Mouse (Mus musculus): Measurements from ENCODE around the gene Faf1.
"Not testable (repeated sequence)": the region's sequence is repeated elsewhere in the genome, so short reads cannot be mapped to it uniquely, and the experiment has no call there.

The Faf1 gene

DNA sequence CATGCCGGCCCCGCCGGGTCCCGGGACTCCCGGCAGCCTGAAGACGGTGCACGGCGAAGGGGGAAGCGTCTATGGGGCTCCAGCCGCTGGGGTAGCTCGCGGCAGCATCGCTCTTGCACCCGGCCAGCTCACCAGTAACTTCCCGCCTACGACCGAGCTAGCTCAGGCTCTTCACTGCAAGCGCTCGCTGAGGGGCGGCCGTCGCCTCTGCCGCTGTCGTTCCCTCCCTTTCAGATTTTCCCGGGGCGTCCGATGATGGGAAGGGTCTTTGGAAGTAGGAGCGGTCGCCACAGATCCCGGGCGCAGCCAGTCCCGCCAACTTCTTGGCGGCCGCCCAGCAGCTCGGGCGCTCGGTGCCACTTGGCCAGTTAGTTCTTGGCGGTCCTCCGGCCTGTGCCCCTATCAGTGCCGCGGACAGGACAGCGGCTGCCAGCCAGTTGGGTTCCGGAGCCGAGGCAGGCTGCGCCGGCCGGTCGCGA lies 10.4 kb upstream of the Faf1 start:
- peak; percentile 44 to 61 for DNase-seq

DNA sequence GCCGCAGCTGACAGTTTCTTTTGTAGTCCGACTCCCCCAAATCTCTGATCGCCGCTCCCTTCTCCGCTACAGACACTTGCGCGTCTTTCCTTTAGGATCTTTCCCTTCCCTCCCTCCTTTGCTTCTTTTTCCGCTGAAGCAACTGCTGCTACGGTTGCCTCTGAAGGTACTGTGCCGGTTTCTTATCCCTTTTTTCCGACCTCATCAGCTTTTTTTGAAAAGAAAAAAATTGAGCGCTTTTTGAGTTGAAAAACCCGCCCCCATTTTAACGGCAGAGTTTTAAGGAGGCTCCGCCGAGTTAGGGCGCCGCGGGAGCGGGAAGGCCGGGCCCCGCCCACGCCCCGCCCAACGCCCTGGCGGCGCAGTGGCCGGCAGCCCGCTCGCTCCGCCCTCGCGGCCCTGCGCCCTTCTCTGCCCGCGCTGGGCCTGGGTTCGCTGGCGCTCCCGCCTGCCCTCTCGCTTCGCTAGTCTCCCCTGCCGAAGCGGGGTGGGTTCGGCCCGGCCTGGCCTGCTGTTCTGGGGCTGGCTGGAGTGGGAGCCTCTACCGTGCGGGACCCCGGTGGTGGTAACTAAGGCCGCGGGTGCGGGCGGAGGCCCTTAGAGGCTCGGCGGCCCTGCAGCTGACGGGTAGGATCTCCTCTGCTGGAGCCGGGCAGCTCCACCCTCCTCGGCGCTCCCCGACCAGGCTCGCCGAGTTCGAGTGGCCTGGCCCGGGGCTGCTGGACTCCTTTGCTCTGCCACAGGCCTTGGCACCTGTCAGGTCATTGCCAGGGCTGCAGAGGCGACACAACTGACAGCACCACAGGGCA lies 9.7 kb upstream of the Faf1 start, which contains the start of gene Cdkn2c:
Gene Cdkn2c, minus strand, starts transcription at position 729 of the 809 bp plus-strand sequence.
- DNase-seq = peak; percentile 88 to 89

DNA sequence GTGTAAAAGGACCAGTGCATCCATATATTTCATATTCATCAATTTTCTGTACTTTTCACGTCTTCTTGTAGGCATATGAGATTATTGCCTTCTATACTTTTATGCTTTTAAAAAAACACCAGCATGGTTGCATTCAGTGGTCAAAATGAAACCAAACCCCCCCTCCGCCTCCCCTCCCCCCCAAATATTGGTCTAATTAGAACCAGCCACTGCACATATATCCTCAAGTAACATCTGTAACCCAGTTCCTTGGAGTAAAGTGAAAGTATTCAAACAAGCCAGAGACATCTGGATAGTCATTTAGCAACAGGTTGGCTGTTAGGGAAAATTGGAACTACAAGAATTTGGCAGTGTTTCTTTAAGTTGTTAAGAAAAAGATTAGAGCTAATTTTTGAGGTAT lies 8.9 kb upstream of the Faf1 start:
- no peak for DNase-seq

DNA sequence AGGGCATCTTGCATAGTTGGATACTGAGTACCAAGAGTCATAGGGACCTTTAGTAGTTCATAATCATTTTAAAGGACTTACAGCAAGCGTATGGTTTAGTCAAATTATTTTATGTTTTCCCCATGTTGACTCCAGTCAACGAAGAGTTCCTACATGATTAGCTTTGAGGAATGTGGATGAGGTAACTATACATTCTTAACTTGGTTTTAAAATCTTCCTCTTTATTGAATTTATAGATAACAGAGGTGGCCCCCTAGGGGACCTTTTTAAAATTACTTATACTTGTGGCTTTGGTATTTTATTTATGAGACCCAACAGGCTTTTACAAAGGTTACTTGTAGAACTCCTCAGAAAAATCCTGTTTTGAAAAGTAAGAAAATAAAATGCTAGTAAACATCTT lies 6.2 kb upstream of the Faf1 start:
- DNase-seq = no peak

DNA sequence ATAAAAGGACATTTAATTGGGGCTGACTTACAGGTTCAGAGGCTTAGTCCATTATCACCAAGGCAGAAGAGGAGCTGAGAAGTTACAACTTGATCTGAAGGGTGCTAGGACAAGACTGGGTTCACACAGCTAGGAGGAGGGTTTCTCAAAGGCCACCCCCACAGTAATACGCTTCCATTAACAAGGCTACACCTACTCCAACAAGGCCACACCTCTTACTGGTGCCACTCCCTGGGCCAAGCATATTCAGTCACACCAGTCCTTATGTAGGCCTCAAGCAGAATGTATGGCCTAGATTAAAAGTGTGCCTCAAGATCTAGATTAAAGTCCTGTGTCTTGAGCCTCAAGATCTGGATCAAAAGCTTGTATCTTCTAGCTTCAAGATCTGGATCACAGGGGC lies 4.4 kb upstream of the Faf1 start:
- no peak for DNase-seq

DNA sequence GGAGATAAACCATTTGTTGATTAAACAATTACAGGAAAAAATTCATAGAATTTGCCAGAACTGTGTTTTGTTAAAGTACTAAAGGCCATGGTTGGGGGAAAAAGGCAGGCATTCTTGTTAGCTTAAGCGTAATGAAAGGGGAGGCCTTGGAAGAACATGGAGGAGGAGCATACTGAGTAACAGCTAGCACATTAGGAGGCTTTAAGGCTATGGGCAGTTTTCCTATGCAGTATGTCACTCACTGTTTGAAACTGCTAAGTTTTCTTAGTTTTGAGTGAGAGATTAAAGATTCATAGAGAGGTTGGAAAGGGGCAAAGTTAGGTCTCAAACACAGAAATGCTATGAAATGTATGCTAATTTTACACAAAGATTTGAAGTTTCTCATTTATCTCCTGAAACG lies 2.3 kb upstream of the Faf1 start:
- no peak for DNase-seq

DNA sequence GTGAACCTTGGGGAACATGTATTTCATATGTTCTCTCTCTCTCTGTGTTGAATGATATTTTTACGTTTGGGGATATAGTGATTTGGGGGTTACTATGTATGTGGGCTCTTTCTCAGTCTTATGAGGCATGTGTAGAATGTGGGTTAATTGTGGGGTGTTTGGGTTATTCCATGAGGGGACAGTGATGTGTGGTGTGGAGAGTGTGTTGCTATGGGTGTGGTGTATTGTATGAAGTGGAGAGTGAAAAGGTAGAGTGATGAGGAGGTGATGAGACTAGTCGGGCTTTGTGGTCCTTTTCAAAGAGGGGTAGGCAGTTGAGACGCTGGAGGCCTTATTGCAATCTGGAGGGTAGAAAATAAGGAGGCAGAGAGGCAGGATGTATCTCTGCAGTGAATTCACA lies 833 bp downstream of the Faf1 start:
- DNase-seq = no peak

DNA sequence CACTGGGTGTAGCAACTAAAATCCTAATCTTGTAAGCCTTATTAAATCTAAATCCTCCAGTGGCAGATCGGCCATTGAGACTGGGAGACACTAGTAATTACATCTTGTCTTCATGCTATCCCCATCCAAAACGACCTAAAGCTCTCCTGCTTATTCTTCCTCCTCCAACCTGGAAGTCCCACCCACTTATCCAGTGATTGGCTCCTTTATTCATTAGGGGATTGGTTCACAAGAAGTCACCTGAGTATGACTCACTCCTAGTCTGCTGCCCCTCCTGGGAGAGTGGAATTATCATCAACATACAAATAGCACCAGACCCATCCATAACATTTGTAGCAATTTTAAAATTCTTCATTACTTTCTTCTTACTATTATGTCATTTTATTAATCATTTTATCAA lies 7.2 kb downstream of the Faf1 start:
- no peak for DNase-seq

DNA sequence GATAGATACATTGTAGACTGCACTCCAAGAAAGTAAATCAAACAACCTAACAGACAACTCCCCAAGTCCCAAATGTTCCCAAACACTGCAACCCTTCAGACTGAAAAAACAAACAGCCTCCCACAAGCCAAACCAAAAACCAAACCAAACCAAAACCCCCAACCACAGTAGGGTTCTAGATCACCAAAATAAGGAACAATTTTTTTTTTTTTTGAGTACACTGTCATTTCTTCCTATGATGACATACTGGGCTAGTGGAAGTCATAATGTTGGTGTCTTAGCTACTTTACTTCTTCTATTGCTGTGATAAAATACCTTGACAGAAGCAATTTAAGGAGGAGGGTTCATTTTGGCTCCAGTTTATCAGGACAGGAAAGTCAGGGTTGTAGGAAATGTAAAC lies 16.3 kb downstream of the Faf1 start:
- DNase-seq = no peak

DNA sequence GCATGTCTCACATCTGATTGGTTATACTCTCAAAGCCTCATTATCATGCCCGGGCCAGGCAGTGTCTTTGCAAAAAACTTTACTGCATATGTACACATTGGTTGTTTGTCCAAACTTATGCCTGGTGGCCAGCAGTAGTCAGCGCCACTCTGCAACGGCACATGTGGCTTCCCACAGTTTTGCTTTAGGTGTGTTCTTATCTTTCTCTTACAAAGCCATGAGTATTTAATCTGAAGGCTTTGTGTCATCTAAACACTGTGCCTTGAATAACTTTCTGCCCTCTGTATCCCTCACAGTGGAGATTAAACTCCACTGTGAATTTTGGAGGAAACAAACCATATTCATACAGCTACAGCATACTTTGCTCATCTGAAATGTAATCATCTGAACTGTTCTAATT lies 24.3 kb downstream of the Faf1 start:
- DNase-seq = not testable (repeated sequence)

DNA sequence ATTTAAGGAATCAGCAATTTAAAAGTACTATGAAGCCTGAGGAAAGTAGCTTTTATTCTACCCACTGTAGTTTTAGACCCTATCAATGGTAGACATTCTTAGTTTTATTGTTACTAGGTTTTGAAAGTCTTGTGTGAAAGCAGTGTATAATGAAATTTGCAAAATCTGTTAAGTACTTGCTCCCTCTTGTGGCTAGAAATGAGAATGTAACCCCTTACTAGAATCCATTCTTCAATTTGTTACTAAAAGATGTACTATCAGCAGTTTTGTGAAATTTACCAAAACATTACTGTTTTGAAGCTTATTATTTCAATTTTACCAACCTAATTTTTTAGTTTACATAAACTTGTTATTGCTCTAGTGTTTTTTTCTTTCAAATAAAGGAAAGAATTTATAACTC lies 27.2 kb downstream of the Faf1 start:
- peak in 1 of 2 experiments; percentile 15 for DNase-seq

DNA sequence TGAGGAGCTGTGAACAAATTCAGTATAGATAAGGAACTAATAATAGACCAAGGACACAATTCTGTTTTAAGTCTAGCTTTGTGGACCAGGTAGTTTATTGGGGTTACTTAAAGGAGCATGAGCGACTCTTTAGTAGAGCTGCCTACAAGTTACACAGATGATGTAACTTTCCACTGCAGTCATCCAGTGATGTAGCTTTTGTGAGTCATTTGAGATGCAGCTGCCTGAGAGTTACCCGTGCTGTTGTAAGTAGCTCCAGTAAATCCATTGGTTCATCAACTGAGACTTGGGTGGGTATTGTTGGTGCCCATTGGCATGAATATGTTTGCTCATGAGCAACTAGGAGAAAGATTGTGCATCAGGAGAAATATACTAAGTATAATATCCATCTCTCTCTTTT lies 29.0 kb downstream of the Faf1 start:
- no peak for DNase-seq

DNA sequence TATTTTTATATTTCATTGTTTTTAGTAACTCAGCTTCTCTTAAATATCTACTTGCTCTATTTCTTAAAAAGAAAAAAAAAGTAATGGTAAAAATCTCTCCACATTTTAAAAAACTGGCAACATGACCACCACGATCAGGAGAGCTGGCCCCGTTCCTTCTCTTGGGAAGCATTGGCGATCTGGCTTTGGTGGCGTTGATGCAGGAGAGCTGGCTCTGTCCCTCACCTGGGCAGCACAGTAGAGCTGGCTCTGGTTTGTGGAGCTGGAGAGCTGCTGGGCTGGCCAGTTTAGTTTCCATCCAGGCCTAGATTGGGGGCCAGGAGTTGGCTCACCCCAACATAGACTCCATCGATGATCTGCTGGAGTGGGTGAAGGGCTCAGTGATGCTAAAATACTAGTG lies 42.9 kb downstream of the Faf1 start:
- DNase-seq = no peak

DNA sequence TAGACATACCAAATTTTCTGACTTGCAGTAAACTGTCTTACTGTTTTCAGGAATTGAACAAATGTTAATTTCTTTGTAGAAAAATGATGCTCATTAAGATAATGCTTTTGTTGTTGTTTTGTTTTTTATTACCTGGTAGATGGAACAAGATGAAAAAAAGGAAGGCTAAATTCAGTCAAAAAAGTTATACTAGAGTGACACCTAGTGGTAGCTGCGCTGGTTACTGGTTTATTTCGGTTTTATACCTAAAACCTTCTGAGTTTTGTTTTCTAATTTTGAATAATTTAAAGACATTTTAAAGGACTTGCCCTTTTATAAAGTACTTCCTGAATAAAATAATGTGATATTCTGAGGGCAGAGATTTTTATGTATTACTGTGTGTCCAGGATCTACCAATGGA lies 52.9 kb downstream of the Faf1 start:
- peak; percentile 16 to 37 for DNase-seq

DNA sequence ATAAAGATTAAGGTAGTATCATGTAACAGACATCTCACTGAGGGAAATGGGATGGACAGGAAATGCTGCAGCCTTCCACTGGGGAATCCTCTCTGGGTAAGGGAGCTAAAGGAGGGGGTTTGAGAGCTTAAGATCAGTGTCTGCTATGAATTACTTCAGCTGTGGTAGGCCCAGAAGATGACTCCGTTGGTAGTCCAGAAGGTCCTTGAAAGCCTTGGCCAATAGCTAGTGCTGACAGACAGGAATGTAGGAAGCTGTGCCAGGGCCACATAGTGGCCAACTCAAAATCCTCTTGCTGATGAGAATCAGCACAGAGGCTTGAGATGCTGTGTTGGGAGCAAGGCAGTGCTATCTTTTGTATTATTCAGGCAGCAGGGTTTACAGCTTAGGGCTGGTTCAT lies 59.4 kb downstream of the Faf1 start:
- no peak for DNase-seq

DNA sequence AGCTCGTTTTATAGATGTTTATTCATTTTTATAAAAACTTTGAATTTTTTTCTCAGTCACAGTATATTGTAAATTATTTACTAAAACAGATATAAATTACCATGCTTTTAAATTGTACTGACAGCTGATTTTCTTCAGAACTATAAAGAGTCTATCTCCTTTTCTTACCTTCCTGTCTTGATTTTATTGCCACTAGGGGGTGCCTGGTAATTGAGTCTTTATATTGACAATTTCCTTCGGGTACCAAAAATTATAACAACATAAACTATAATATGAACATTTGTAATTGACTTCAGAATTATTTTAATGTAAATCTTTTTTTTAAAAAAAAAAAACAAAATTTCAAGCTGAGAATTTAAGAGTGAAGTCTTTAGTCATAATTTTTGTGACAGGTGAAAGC lies 67.6 kb downstream of the Faf1 start:
- no peak for DNase-seq

DNA sequence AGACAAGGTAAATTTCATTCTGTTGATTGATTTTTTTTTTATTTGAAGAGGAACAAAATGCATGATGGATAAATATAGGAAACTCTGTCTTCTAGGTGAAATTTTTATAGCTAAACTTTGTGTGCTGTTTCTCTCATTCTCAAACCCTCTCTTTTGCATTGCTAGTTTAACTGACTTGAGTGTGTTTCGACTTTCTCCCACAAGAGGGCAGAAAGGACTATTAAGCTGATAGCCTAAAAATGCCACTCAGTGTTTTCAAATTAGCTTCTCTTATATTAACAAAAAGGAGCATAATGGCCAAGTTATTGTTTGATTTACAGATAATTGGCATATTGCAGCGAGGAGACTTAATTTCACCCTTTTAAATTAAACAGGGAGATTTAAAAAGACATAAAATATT lies 82.6 kb downstream of the Faf1 start:
- DNase-seq = peak; percentile 20 to 42

DNA sequence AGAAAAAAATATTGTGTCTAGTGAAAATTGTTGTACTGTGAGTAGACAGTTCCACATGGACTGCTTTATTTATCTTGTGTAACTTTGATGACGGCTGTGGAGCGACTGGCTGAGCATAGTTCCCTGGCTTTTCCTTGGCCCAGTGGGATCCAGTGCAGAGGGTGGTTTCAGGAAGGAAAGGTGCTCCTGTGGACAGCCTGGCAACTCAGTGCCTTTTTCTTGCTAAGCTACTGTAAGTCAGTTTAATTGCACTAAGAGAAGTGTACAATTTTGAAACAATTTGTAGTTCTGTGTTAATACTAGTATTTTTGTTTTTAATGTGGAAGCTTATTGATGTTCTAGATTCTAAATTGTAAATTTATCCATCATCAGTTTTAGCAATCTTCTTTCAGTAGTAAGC lies 83.5 kb downstream of the Faf1 start:
- DNase-seq = no peak

DNA sequence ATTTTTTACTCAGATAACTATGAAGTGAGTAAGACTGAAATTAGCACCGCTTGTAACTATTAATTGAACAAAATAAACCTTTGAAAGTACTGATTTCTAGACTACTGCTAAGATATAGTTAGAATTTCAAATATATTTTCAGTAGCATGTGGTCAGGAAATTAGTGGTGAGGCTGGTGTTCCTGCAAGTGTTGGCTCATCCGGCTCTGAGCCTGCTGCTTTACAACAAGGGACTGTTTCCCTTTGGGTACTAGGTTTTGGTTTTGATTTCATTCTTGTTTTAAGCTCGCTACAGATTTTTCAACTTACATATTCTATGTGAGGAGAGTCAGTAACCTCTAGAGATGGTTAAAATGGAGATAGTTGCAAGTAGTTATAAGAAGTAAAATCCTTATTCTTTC lies 84.1 kb downstream of the Faf1 start:
- DNase-seq = no peak

DNA sequence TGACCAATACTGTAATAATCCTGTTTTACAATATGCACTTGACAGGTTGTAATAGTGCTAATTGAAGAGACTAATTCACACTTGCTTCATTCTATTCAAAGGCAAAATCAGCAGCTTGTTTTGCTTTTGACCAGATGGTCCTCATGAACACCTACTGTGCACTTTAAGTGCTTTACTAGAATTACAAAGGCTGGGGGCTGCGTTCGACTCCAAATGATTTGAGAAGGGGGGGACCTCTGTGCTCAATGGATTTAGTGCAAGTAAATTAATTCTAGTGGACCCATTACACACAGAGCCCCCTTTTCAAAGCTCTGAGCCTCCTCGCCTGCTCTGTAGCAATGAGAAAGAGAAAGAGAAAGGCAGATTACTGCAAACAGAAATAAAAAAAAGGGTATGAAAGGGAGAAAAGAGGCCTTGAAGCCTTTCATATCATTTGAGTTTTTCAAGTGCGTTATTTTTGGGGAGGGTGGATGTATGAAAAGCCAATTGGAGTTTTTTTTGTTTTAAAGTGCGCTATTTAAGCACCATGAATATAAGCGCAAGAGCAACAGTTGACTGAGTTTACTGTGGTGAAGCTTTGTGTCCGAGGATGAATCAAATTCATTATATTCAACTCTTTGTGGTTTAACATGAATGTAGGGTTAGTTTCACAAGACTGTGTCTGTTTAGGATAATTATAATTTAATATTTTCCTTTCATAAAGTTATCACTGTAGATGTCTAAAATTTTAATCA lies 86.5 kb downstream of the Faf1 start:
- DNase-seq = no peak

DNA sequence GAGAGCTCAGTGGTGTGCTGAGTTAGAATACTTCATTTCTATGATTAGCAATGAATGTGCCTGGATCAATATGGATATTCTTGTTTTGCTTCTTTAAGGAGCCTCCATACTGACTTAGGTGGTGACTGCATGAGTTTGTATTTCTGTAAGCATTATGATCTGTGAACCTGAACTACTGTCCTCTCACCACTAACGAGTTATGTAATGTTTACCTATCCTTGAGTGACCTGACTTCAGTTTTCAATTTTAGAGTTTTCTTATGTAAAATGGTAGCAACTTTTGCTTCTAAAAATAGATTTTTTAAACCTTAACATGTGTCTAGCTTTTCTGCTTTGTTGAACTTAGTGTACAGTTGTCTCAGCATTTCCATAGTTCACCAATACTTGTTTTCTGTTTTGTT lies 92.7 kb downstream of the Faf1 start:
- DNase-seq = peak in 1 of 2 experiments; percentile 16

DNA sequence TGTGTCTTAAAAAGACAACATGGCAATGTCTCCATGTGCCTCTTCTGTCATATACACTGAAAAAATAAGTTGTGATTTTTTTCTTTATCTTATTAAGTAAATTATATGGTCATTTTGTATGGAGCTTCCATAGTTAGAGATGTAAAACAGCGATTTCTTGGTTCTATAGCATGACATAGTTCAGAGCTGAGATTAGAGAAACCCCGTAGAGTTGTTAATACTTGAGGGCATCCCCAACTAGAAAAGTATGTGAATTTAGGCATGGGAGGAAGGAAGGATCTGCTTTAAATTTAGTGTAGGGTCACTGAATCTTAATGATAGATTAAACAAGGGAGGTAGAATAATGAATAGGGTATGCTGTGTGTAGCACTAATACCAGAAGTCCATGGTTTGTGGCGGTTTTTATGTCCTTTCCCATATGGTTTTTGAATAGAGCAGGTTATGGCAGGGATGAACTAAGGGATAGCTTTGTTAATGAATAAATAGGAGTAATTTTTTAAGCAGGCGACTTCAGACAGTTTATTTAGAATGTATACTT lies 106.3 kb downstream of the Faf1 start:
- no peak for DNase-seq

DNA sequence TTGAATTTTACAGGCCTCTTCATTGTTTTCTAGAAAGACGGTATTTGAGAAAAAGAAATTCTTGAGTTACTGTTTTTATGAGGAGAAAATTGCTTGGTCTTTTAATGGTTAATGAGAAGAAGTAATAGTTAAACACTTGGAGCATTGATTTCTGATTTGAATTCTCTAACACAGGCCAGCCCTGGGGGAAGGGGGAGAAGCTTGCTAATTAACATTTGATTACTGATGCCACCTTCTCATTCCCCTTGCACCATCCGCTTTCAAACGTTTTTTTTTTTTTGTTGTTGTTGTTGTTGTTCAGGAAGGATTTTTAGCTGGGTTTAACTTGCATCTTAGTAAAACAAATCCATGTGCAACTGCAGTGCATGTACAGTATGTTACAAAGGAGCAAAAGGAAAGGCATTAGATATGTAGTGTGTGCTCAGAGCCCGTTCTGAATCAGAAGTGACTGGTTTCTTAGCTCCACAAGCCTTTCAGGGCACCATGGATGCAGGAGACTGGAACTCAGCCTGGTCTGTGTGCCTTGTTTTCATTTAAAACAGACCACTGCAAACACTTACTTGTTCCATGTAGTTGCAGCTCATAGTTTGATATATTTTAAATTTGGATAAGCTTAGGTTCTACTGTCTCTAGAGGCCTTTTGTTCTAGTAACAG lies 113.1 kb downstream of the Faf1 start:
- no peak for DNase-seq

DNA sequence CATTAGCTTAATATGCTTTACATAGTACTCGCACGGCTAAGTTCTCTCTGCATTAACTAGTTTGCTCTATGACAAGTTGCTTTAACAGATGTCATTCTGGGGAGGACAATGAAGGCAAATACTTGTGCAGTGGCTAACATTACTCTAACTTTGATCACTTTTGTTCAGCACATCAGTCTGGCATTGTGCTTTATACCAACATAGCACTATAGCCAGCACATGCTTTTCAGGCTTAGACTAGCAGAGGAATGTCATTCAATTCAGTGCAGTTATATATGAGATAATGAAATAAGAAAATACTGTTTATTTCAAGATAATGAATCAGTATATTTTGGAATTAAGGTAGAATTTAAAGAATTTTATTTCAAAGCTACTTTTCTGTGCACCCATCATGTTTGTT lies 115.9 kb downstream of the Faf1 start:
- no peak for DNase-seq

Data from kidney, adult 8-10 months (tissue).